Mouse (Mus musculus) G1E-ER4 (cell line): Measurements from ENCODE around the gene Gfpt2. TPM values are rescaled to one million over a fixed set of nuclear protein-coding genes. Genes with fewer than 3 reads are reported as not detected.
A peak's percentile ranks its signal among the peaks of the same experiment; 100 is the strongest.

Source experiments
- GATA1 ChIP-seq: IDR thresholded peaks from one replicate; pipeline ENCODE4 v1.8.0; 2012; ENCODE audit warnings: low read length, inconsistent platforms
- polyA plus RNA-seq: library from polyadenylated mRNA; stranded (reverse); fragments of >175 nt; gene quantifications from 2 replicates; pipeline ENCODE4 v1.2.3, GENCODE M21; 2012

Gene Gfpt2
- polyA plus RNA-seq, 1 experiment: 0.71 TPM

- TF ChIP-seq GATA1: no peak
These were observed 19.1 kb upstream of the Gfpt2 start for GRCm38 (mm10) chr11:49774894-49775293.

GRCm38 (mm10) chr11:49778844-49779243 lies 15.1 kb upstream of the Gfpt2 start:
- TF ChIP-seq GATA1: no peak

GRCm38 (mm10) chr11:49780161-49780817 lies 13.7 kb upstream of the Gfpt2 start:
- no peak for TF ChIP-seq GATA1

GRCm38 (mm10) chr11:49781833-49782399 lies 12.1 kb upstream of the Gfpt2 start:
- peak; percentile 44 for TF ChIP-seq GATA1

GRCm38 (mm10) chr11:49793131-49793530 lies 847 bp upstream of the Gfpt2 start:
- no peak for TF ChIP-seq GATA1

GRCm38 (mm10) chr11:49794342-49795144 lies 565 bp downstream of the Gfpt2 start:
- no peak for TF ChIP-seq GATA1

GRCm38 (mm10) chr11:49798931-49799330 lies 5.0 kb downstream of the Gfpt2 start:
- peak; percentile 65 for TF ChIP-seq GATA1

- no peak for TF ChIP-seq GATA1
These were observed 7.5 kb downstream of the Gfpt2 start for GRCm38 (mm10) chr11:49801516-49801915.

GRCm38 (mm10) chr11:49803801-49804200 lies 9.8 kb downstream of the Gfpt2 start:
- TF ChIP-seq GATA1: no peak

GRCm38 (mm10) chr11:49806218-49806617 lies 12.2 kb downstream of the Gfpt2 start:
- no peak for TF ChIP-seq GATA1

DNA sequence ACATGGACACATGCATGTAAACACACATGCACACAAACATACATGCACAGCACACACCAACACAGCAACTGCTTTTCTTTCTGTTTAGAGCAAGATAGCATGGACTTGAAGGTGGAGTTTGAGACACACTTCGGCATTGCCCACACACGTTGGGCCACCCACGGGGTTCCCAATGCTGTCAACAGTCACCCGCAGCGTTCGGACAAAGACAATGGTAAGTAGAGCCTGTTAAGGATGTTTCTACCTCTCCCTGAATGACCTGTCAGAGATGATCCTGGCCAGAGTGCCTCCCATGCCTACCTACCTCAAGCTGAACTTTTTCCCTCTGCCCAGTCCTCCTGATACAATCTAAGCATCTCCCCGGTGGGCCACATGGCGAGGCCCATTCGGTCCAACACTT lies 15.0 kb downstream of the Gfpt2 start:
- no peak for TF ChIP-seq GATA1

GRCm38 (mm10) chr11:49811099-49811541 lies 17.1 kb downstream of the Gfpt2 start:
- TF ChIP-seq GATA1: peak; percentile 75

DNA sequence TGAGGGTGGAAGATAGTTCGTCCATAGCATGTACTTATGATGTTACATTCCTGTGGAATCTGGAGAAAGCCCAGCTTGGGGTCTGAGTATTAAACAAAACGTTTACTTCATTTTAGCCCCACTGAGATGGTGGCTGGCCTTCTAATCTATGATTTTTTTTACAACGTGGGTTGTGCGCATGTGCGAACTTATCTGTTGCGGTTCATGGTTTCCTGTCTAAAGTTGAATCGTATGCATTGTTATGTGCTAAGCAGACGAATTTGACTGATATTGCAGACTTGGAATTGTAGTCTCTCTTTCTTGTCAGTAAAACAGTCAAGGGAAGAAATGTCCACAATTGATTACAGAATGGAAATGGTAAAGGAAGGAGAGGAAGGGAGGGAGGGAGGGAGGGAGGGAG lies 17.9 kb downstream of the Gfpt2 start:
- peak; percentile 79 for TF ChIP-seq GATA1

DNA sequence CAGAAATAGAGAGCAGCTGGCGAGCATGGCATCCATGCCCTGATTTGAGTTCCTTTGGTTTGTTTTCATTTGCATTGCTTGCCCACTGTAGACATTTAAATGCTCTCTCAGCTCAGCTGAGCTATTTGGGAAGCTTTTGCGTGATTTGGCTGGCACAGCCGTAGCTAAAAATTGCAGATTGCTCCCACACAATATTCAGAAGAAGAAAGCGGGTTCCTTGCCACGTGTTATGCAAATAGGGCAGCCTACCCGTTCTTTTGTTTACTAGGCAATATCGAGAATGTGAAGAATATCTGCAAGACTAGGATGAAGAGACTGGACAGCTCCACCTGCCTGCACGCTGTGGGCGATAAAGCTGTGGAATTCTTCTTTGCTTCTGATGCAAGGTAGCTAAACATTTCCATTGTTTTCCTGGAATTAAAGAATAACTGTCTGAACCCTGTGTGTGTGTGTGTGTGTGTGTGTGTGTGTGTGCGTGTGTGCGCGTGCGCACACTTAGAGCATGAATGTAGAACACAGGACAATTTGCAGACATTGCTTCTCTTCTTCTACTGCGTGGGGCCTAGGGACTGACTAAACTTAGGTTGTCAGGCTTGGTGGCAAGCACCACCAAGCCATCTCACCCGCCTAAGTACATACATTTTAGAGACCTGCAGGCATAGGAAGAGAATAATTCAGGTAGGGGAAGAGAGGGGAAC lies 25.0 kb downstream of the Gfpt2 start:
- no peak for TF ChIP-seq GATA1

GRCm38 (mm10) chr11:49819676-49820075 lies 25.7 kb downstream of the Gfpt2 start:
- no peak for TF ChIP-seq GATA1

- no peak for TF ChIP-seq GATA1
These were observed 26.9 kb downstream of the Gfpt2 start for GRCm38 (mm10) chr11:49820928-49821327.
